Mouse (Mus musculus) cerebellum, adult (tissue): ENCODE data around the gene Cst3.

ENCODE experiments used
- ATAC-seq: cut with Nextera tagmentation; 2 replicates; pipeline ENCODE4 v1.9.2; 2017; ENCODE audit warnings: mild to moderate bottlenecking, moderate library complexity, mixed read lengths; ENCODE audit not compliant: insufficient number of reproducible peaks, low FRiP score, low TSS enrichment

The Cst3 gene

GRCm38 (mm10) chr2:148857506-148857905, 18.0 kb downstream of the Cst3 start:
- no peak for ATAC-seq

- ATAC-seq: no peak
Measured at GRCm38 (mm10) chr2:148856630-148857400, 18.7 kb downstream of the Cst3 start.

- peak; percentile 71 for ATAC-seq
Measured at GRCm38 (mm10) chr2:148851116-148851906, 24.2 kb downstream of the Cst3 start.

- no peak for ATAC-seq
Measured at GRCm38 (mm10) chr2:148839224-148839623, 36.3 kb downstream of the Cst3 start.

- ATAC-seq: no peak
Measured at GRCm38 (mm10) chr2:148838075-148838777, 37.3 kb downstream of the Cst3 start.

- ATAC-seq: no peak
Measured at GRCm38 (mm10) chr2:148834912-148835311, 40.6 kb downstream of the Cst3 start, which contains the start of gene Cst9. Gene Cst9 (plus strand): TSS chr2:148835147.

- ATAC-seq: no peak
Measured at GRCm38 (mm10) chr2:148825986-148826385, 49.5 kb downstream of the Cst3 start.
